Mouse (Mus musculus): ENCODE measurements around the gene Olfr1506. TPM values are rescaled to one million over a fixed set of nuclear protein-coding genes. Genes with fewer than 3 reads are reported as not detected.
A peak's percentile ranks its signal among the peaks of the same experiment; 100 is the strongest.
"Not testable (repeated sequence)": the region's sequence is repeated elsewhere in the genome, so short reads cannot be mapped to it uniquely, and the experiment has no call there.

Olfr1506 gene
- polyA plus RNA-seq (2017; shearing (Covaris generic)): not detected

DNA sequence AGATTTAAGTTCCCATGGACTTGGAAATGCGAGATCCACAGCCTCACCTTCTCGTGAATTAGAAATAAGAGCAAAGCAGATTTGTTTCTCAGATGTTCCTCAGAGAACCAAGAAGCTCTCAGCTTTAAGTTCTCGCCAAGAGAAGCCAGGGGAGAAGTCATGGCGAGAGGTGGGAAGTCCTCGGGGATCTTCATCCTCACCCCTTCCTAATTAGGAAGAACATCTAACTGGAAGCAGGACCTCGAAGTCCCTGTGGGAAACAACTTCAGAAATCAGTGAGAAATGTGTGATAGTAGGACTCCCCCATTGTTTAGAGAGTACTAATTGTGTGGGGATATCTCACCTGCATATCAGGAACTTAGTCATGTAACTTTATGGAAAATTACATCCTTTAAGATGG lies at the start of gene Olfr1506:
TSS of gene Olfr1506 (minus strand) at position 101 of the 400 bp plus-strand sequence.
- ATAC-seq: not testable (repeated sequence)

DNA sequence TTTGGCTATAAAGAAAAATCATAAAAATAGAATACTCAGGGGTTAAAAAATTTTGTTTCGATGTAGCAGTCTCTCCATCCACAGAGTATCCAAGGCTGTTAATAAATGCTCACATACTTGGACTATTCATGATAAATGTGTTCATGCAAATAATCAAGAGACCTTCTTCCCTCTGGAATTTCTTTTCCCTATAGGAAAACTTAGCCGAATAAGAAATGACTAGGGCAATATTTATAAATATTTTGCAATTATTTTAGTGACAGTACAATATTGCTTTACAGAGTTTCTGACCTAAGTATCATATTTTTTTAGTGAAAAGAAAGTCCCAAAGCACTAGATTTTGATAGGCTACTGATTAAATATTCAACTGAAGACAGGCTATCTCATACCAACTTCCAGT lies 46.6 kb upstream of the Olfr1506 start, which contains the start of gene Olfr1271:
TSS of gene Olfr1271 (minus strand) at position 101 of the 400 bp plus-strand sequence.
- ATAC-seq: no peak

- no peak for ATAC-seq
Observed at GRCm38 (mm10) chr2:90257492-90257891, 33.2 kb upstream of the Olfr1506 start, which contains the start of gene Olfr142. Gene Olfr142 (minus strand): TSS chr2:90257592.

GRCm38 (mm10) chr2:90199606-90200005 lies 24.7 kb downstream of the Olfr1506 start:
- not testable (repeated sequence) for ATAC-seq

- ATAC-seq: not testable (repeated sequence)
Observed at GRCm38 (mm10) chr2:90195285-90195684, 29.0 kb downstream of the Olfr1506 start.

- ATAC-seq: peak; percentile 49
Observed at GRCm38 (mm10) chr2:90194750-90195149, 29.5 kb downstream of the Olfr1506 start.

DNA sequence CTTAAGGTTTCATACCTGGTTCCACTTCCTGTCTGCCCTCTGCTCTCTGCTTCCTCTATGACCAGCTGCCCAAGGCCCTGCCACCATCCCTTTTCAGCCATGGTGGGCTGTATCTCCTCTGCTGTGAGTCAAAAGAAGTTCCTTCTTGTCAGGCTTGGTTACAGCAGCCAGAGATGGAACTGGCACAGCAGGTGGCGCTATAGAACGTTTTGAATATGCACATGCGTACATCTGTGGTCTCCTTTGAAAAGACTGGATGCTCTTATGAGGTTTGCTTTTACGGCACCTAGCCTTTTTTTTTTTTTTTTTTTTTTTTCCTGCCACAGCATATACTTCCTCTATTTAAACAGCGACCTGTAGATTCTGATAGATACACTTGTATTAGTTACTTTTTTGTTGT lies 37.2 kb downstream of the Olfr1506 start:
- ATAC-seq: not testable (repeated sequence)

- not testable (repeated sequence) for ATAC-seq
Observed at GRCm38 (mm10) chr2:90186082-90186481, 38.2 kb downstream of the Olfr1506 start.

Other genes with a start within 250 kb of the Olfr1506 start
- not detected for gene Olfr1261, start 233.3 kb downstream of the Olfr1506 start, polyA plus RNA-seq (2017; shearing (Covaris generic))
- not detected for gene Olfr1262, start 224.3 kb downstream of the Olfr1506 start, polyA plus RNA-seq (2017; shearing (Covaris generic))
- gene Olfr1263, start 212.4 kb downstream of the Olfr1506 start, polyA plus RNA-seq (2017; shearing (Covaris generic)): not detected
- under 1 TPM in 1 of 2 experiments, not detected in 1; 0.08 TPM for gene Olfr1264, start 198.9 kb downstream of the Olfr1506 start, polyA plus RNA-seq (2017; shearing (Covaris generic))
- not detected for gene Olfr1265, start 189.2 kb downstream of the Olfr1506 start, polyA plus RNA-seq (2017; shearing (Covaris generic))
- not detected for gene Olfr140, start 160.9 kb downstream of the Olfr1506 start, polyA plus RNA-seq (2017; shearing (Covaris generic))
- under 1 TPM in 1 of 2 experiments, not detected in 1; 0.12 TPM for gene Olfr1269, start 103.1 kb downstream of the Olfr1506 start, polyA plus RNA-seq (2017; shearing (Covaris generic))
- not detected for gene Olfr32, start 82.2 kb downstream of the Olfr1506 start, polyA plus RNA-seq (2017; shearing (Covaris generic))
- not detected for gene Olfr1270, start 71.4 kb downstream of the Olfr1506 start, polyA plus RNA-seq (2017; shearing (Covaris generic))
- not detected for gene Olfr142, start 33.1 kb upstream of the Olfr1506 start, polyA plus RNA-seq (2017; shearing (Covaris generic))
- gene Olfr1271, start 46.5 kb upstream of the Olfr1506 start, polyA plus RNA-seq (2017; shearing (Covaris generic)): not detected
- gene Olfr1272, start 68.3 kb upstream of the Olfr1506 start, polyA plus RNA-seq (2017; shearing (Covaris generic)): not detected
- gene Gm13769, start 97.7 kb upstream of the Olfr1506 start, polyA plus RNA-seq (2017; shearing (Covaris generic)): not detected
- not detected for gene Olfr1274-ps, start 174.2 kb upstream of the Olfr1506 start, polyA plus RNA-seq (2017; shearing (Covaris generic))